Mouse (Mus musculus): ENCODE results near the gene Ncdn. TPM values are rescaled to one million over a fixed set of nuclear protein-coding genes. Genes with fewer than 3 reads are reported as not detected.

Ncdn gene
- polyA plus RNA-seq (2012): 1.4 and 1.5 TPM in 2 replicates

DNA sequence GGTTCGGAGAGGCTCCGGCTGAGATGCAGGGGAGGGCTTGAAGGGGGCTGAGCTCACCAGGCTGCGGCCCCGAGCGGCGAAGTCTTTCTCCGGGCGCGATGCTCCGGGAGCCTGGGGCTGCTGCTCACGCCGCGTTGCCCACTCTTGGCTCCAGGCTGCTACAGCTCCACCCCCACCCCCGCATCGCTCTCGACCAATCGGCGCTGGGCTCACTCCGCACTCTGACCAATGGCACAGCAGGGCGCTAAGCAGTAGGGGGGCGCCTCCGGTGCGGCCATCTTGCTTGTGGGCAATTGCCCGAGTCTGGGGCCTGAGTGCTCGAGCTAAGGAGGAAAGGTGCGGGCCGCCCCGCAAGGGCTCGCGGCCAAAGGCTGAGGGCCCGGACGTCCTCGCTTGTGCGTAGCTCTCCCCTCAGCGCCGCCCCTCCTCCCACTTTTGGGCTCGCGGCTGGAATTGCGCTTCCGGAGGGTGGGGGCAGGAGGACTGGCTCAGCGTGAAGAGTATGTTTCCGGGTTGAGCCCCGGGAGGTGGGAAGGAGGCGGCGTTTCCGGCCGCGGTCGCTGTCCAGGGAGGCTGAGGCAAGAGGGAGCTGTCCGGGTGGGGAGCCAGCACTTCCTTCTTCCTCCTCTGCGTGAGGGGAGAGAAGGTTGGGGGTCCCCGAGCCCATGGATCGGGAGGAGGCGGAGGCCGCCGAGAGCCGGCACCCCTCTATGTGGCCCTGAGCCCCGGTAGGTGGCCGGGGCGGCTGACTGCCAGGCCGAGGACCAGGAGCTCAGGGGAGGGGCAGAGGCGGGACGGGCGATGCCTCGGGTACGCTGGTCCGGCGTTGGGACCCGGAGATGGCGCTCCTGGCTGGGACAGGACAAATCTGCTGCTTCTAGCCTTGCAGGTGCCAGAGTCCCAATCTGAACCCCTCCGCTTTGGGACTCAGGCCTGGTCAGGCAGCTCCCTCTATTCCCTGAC is at the start of gene Ncdn, which contains the start of gene AU040320:
Gene Ncdn (minus strand): TSS at position 171 of the 963 bp plus-strand sequence.
Gene AU040320 (plus strand): TSS at position 277 of the 963 bp plus-strand sequence.
- Histone ChIP-seq H3K4me3 (replicated peaks) (peak within 1 kb of the TSS; percentile 98), H3K4me1 (ENCODE audit: control insufficient read depth) (peaks cover 35% of the 10 kb centered on the region), H3K36me3 (ENCODE audit: control insufficient read depth) (peaks cover 26% of the 10 kb centered on the region), H3K9me3 (ENCODE audit: control insufficient read depth, low read length) (no peaks in the 10 kb centered on the region), H3K27me3 (ENCODE audit: control insufficient read depth) (no peaks in the 10 kb centered on the region)
- TF ChIP-seq GATA1 (IDR thresholded peaks at IDR 0.05; ENCODE audit: low read length) (no peak), TAL1 (IDR thresholded peaks at IDR 0.05; ENCODE audit: low read length) (no peak)

DNA sequence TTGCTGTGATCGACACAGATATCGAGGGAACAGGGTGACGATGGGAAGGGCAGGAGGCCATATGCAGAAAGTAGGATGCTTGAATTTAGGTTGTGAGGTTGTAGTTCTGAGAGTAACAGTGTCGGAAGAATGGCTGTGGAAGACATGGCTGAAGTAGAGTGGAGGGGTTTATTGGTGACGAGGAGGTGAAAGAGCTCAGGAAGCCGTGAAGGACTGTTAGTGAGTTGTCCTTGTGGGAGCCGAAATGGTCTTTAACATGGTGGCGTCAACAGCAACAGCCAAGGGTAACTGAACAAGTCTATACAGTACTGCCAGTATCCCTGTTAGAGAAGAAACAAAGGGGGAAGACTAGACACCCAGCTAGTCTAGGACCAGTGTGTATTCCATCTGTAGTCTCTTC is 48.9 kb upstream of the Ncdn start:
- no peak for TF ChIP-seq GATA1 (IDR thresholded peaks at IDR 0.05; ENCODE audit: low read length)
- TF ChIP-seq TAL1 (IDR thresholded peaks at IDR 0.05; ENCODE audit: low read length): no peak
- Histone ChIP-seq H3K27me3 (ENCODE audit: control insufficient read depth) (no peaks in the 10 kb centered on the region), H3K4me3 (replicated peaks) (no peak overlapping the region), H3K36me3 (ENCODE audit: control insufficient read depth) (peaks cover 3% of the 10 kb centered on the region), H3K4me1 (ENCODE audit: control insufficient read depth) (peaks cover 35% of the 10 kb centered on the region), H3K9me3 (ENCODE audit: control insufficient read depth, low read length) (no peaks in the 10 kb centered on the region)

DNA sequence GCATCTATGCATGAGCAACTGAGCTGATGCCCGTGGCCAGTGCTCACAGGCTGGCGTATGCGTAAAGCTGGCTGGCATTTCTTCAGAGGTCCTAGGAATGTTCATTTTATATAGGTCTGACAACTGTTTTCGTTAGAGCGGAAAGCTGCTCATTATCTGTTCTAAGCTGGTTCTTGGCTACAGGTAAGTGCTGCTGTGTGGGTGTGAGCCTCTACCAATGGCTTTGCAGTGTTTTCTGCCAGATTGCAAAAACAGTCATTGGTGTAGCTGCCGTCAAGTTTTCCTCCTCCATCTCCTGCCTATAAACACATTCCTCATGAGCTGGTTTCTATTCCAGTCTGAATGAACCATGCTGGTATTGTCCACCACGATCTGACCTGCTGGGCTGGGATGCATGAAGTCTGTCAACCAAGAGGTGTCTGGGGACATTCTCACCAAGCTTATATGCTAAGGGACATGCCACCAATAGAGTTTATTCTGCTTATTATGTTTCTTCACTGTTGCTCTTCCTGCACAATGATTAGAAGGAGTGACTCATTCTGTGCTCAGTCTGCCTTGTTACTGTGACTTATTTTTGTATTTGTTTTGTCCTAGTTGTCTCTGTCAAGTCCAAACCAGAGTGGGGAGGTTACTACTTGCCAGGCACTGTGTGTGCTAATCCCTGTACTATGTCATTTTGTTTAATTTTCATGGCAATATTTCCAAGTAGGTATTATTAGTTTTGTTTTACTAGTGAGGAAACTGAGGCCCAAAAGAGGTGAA is 39.3 kb upstream of the Ncdn start:
- H3K36me3 ChIP-seq (ENCODE audit: control insufficient read depth): peaks cover 16% of the 10 kb centered on the region
- no peak overlapping the region for H3K4me3 ChIP-seq (replicated peaks)
- H3K4me1 ChIP-seq (ENCODE audit: control insufficient read depth): no peaks in the 10 kb centered on the region
- TF ChIP-seq TAL1 (IDR thresholded peaks at IDR 0.05; ENCODE audit: low read length) (no peak), GATA1 (IDR thresholded peaks at IDR 0.05; ENCODE audit: low read length) (no peak)
- H3K27me3 ChIP-seq (ENCODE audit: control insufficient read depth): no peaks in the 10 kb centered on the region
- H3K9me3 ChIP-seq (ENCODE audit: control insufficient read depth, low read length): no peaks in the 10 kb centered on the region

DNA sequence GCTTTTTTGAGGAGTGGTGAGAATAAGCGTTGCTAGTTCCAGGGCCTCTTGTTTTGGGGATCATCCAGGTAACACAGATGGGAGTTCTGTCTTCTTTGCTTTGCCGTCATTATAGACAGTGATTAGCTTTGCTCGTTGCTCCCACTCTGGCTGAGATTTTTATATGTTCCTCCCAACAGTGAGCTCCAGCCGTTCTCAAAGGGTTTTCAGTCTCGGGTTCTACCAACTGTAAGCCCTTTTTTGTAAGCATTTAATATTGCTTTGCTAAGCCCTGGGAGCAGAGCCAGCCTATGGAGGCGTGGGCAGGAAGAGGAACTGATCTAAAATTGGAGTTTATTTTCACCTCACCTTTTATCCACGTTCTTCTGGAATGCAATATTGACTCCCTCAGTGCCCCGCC is 29.8 kb upstream of the Ncdn start:
- H3K4me1 ChIP-seq (ENCODE audit: control insufficient read depth): no peaks in the 10 kb centered on the region

DNA sequence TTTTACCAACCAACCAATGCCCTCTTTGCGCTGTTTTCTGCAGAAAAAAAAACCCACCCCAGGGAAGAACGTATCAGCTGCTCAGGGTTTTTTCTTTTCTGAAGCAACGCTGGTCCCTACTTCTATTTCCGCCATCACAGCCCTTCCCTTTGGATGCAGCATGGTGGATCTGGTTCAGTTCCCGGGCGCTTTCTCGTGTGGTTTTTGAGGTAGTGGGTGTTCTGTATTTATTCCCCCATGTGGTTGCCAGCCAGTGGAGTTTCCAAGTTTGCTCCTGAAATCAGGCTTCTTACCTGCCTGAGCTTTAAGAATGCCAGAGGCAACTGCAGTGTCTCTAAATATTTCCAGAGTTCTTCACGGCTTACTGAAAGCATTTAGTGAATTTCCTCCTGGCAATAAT is 29.3 kb upstream of the Ncdn start:
- no peaks in the 10 kb centered on the region; the same call in 1 of the 2 replicates for H3K36me3 ChIP-seq (ENCODE audit: control insufficient read depth)
- H3K9me3 ChIP-seq (ENCODE audit: control insufficient read depth, low read length): no peaks in the 10 kb centered on the region
- TF ChIP-seq GATA1 (IDR thresholded peaks at IDR 0.05; ENCODE audit: low read length) (no peak), TAL1 (IDR thresholded peaks at IDR 0.05; ENCODE audit: low read length) (no peak)
- H3K4me1 ChIP-seq (ENCODE audit: control insufficient read depth): no peaks in the 10 kb centered on the region
- no peak overlapping the region for H3K4me3 ChIP-seq (replicated peaks)
- H3K27me3 ChIP-seq (ENCODE audit: control insufficient read depth): no peaks in the 10 kb centered on the region

More for the DNA sequence above, 29.8 kb upstream of the Ncdn start:
- no peaks in the 10 kb centered on the region for H3K27me3 ChIP-seq (ENCODE audit: control insufficient read depth)
- TF ChIP-seq TAL1 (IDR thresholded peaks at IDR 0.05; ENCODE audit: low read length): no peak
- no peak for TF ChIP-seq GATA1 (IDR thresholded peaks at IDR 0.05; ENCODE audit: low read length)
- H3K9me3 ChIP-seq (ENCODE audit: control insufficient read depth, low read length): no peaks in the 10 kb centered on the region
- no peaks in the 10 kb centered on the region; the same call in 1 of the 2 replicates for H3K36me3 ChIP-seq (ENCODE audit: control insufficient read depth)
- no peak overlapping the region for H3K4me3 ChIP-seq (replicated peaks)

DNA sequence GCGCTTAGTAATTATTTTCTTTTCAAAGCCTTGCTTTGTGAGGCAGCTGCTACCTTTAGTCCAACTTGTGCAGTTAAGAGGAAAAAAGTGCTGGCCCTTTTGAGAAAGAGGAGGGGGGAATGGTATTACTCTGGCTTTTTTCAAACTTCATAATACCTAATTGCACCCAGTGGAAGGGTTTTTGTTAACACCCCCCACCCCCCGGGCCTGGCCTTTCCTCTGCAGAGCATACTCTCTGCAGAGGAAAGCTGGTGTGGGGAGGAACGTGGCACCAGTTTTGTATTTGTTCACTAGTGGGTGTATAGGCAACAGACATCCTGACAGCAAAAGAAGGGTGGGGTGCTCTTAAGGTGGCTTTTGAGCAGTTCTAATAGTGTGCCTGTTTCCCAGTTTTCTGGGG is 28.6 kb upstream of the Ncdn start:
- Histone ChIP-seq H3K4me3 (replicated peaks) (no peak overlapping the region), H3K4me1 (ENCODE audit: control insufficient read depth) (no peaks in the 10 kb centered on the region), H3K9me3 (ENCODE audit: control insufficient read depth, low read length) (no peaks in the 10 kb centered on the region), H3K27me3 (ENCODE audit: control insufficient read depth) (no peaks in the 10 kb centered on the region), H3K36me3 (ENCODE audit: control insufficient read depth) (no peaks in the 10 kb centered on the region; the same call in 1 of the 2 replicates)
- TF ChIP-seq TAL1 (IDR thresholded peaks at IDR 0.05; ENCODE audit: low read length) (no peak), GATA1 (IDR thresholded peaks at IDR 0.05; ENCODE audit: low read length) (no peak)

DNA sequence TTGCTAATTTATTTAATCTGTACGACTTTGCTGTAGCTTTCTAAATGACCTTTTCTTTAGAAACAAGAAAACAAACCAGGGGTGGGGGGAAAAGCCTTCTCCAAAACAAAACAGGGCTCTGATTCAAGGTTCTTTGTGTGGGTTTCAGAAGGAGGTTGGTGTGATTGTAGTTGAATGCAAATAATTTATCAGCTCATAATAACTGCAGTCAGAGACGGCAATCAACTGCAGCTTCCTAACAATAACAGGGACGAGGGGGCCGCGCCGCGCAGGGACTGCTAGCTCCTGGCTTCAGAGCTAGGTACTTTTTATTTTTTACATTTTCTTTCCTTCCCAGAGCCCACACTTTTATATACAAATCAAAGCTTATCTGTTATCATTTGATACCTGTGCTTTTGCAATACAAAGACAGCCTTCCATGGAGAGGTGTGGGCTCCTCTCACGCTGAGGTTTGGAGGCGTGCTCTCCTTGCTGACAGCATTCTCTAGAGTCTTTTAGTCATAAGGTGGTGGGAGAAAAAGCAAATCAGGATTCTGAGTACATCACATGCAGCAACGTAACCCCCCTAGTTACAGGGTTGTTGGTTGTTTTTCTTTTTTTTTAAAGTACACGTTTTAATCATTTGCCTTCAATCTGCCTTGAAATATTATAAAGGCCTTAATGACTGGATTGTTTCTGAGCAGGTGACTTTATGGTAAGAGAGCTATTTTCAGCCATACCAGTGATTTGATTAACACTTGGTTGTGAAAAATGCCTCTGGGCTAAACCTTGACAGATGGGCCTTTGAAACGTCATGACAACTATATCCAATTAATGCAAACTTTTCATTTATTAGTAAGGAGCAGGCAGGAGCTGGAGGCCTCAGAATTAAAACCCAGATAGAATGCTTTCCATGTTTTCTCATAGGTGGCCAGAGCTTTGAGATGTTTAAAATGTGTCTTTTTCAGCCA is 26.9 kb upstream of the Ncdn start:
- Histone ChIP-seq H3K36me3 (ENCODE audit: control insufficient read depth) (no peaks in the 10 kb centered on the region; the same call in 1 of the 2 replicates), H3K9me3 (ENCODE audit: control insufficient read depth, low read length) (no peaks in the 10 kb centered on the region), H3K27me3 (ENCODE audit: control insufficient read depth) (no peaks in the 10 kb centered on the region), H3K4me3 (replicated peaks) (no peak overlapping the region), H3K4me1 (ENCODE audit: control insufficient read depth) (no peaks in the 10 kb centered on the region)
- TF ChIP-seq GATA1 (IDR thresholded peaks at IDR 0.05; ENCODE audit: low read length): no peak

DNA sequence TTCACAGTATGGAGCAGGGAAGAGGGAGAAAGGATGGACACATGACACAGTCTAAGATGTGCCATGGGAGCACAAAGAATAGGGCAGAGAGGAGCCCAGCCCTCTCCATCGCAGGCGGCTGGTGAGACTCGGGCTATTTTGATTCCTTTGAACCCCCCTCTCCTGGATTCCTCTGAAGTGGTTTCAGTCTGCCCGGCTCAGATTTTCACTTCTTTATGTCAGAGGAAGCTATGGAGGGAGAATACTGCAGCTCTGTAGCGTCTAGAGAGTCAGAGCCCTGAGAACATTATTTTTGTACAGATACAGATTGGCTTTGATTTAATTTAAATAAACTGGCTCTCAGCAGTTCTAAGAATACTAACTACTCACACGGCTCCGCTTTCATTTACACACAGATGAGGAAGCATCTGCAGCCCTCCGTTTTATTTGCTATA is 25.9 kb upstream of the Ncdn start:
- H3K4me1 ChIP-seq (ENCODE audit: control insufficient read depth): no peaks in the 10 kb centered on the region; the same call in 1 of the 2 replicates
- TF ChIP-seq GATA1 (IDR thresholded peaks at IDR 0.05; ENCODE audit: low read length): no peak
- no peak for TF ChIP-seq TAL1 (IDR thresholded peaks at IDR 0.05; ENCODE audit: low read length)
- no peaks in the 10 kb centered on the region for H3K27me3 ChIP-seq (ENCODE audit: control insufficient read depth)
- no peak overlapping the region for H3K4me3 ChIP-seq (replicated peaks)
- no peaks in the 10 kb centered on the region; the same call in 1 of the 2 replicates for H3K36me3 ChIP-seq (ENCODE audit: control insufficient read depth)
- no peaks in the 10 kb centered on the region for H3K9me3 ChIP-seq (ENCODE audit: control insufficient read depth, low read length)

All from erythroblast, embryonic 14.5 days (primary cell).